Mouse (Mus musculus) liver, adult 2 months (tissue): ENCODE measurements at regions not wholly inside any gene's neighbourhood (a gene's known extent, or its start where the extent isn't known, plus 50 kb on each side); places are given as distances from the start of the nearest gene placed in this dataset.

ENCODE experiments used
- CTCF ChIP-seq: fragments of 200-500 bp; IDR thresholded peaks from 2 replicates; pipeline ENCODE4 v1.5.1; 2011; ENCODE audit warnings: low read depth, low read length, control low read depth
- POLR2A ChIP-seq: fragments of 200-500 bp; IDR thresholded peaks from 2 replicates; pipeline ENCODE4 v1.6.1; 2011; ENCODE audit warnings: low read length, control low read depth; ENCODE audit not compliant: insufficient read depth; ENCODE audit errors: extremely low read depth

GRCm38 (mm10) chr4:29390333-29390732 is 577.4 kb downstream of the Epha7 start:
- TF ChIP-seq CTCF (no peak), POLR2A (no peak)
